Mouse (Mus musculus) kidney, postnatal 0 days (tissue): Measurements from ENCODE around the gene Gcm1. TPM values are rescaled to one million over a fixed set of nuclear protein-coding genes. Genes with fewer than 3 reads are reported as not detected.
A peak's percentile ranks its signal among the peaks of the same experiment; 100 is the strongest.

Source experiments
- ATAC-seq: fragments of 200-750 bp; cut with Nextera tagmentation; replicated peaks from 2 replicates; pipeline ENCODE4 v1.8.0; 2017; ENCODE audit warnings: low read depth, moderate number of reproducible peaks, moderate TSS enrichment, moderate library complexity; ENCODE audit not compliant: low FRiP score
- DNase-seq: peaks from one replicate; pipeline ENCODE4 v3.0.0-alpha.2; 2016; ENCODE audit warnings: low spot score
- H3K27ac ChIP-seq: fragments of 300-500 bp; sonication (generic); 2 replicates; pipeline ENCODE4 v1.5.1; 2014; ENCODE audit warnings: mild to moderate bottlenecking
- H3K27me3 ChIP-seq: fragments of 300-500 bp; sonication (generic); 2 replicates; pipeline ENCODE4 v1.6.1; 2014; ENCODE audit warnings: low read length, mixed read lengths; ENCODE audit not compliant: insufficient read depth
- H3K36me3 ChIP-seq: fragments of 300-500 bp; sonication (generic); 2 replicates; pipeline ENCODE4 v1.6.1; 2014; ENCODE audit warnings: low read length, mixed read lengths; ENCODE audit not compliant: insufficient read depth
- H3K4me1 ChIP-seq: fragments of 300-500 bp; sonication (generic); replicated peaks from 2 replicates; pipeline ENCODE4 v1.6.1; 2014; ENCODE audit warnings: antibody characterized with exemption, low read length, mixed read lengths; ENCODE audit not compliant: insufficient read depth
- H3K4me2 ChIP-seq: fragments of 300-500 bp; sonication (generic); 2 replicates; pipeline ENCODE4 v1.6.1; 2014; ENCODE audit warnings: mild to moderate bottlenecking, low read length, moderate library complexity, mixed read lengths
- H3K4me3 ChIP-seq: fragments of 300-500 bp; sonication (generic); replicated peaks from 2 replicates; pipeline ENCODE4 v1.5.1; 2014; ENCODE audit warnings: low read depth, low read length
- H3K9ac ChIP-seq: fragments of 300-500 bp; sonication (generic); 2 replicates; pipeline ENCODE4 v1.6.1; 2014; ENCODE audit warnings: low read depth, low read length
- H3K9me3 ChIP-seq: fragments of 300-500 bp; sonication (generic); replicated peaks from 2 replicates; pipeline ENCODE4 v1.6.1; 2016; ENCODE audit warnings: low read length, inconsistent platforms, mixed read lengths
- CTCF ChIP-seq: IDR thresholded peaks from 2 replicates; pipeline ENCODE4 v1.5.1; 2016; ENCODE audit warnings: antibody characterized with exemption, low read depth, mild to moderate bottlenecking, moderate library complexity
- WGBS: fragments of 180-500 bp; shearing (Covaris S2); extraction: QIAGEN DNeasy Blood & Tissue Kit; methylation state at CpG from one replicate; pipeline ENCODE4 v1.1.7; 2014; 5-methylcytosine and 5-hydroxymethylcytosine counted together
- polyA plus RNA-seq: library from polyadenylated mRNA; unstranded; fragments of >200 nt; fragmentation: Nextera tagmentation; extraction: Ambion mirVana; gene quantifications from 2 replicates; pipeline ENCODE4 v1.2.1, GENCODE M21; 2015

Gene Gcm1
- polyA plus RNA-seq, 1 experiment from 2014 or later, result 1.3 TPM

DNA sequence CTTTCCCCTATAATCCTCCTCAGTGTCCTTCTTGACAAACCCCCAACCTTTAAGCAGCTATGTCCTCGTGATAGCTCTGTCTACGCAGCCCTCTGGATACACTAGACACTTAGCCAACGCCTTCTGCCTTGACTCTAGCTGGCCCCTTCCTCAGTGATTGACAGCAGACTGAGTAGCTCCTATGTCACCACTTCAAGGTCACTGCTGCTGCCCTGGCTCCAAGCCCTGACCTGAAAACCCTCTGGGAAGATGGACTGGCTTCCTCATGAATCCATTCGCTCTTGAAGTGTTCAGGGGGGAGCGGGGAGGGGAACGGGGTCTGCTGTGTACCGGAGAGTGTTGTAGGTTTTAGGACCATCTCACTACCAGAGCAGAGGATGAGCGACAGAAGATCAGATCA, 15.9 kb upstream of the Gcm1 start:
- H3K4me2 ChIP-seq, result no peak overlapping the region
- no peak overlapping the region for H3K9ac ChIP-seq
- no peaks in the 10 kb centered on the region for H3K4me1 ChIP-seq
- DNase-seq (no peak), ATAC-seq (no peak)
- H3K36me3 ChIP-seq, result no peaks in the 10 kb centered on the region
- H3K9me3 ChIP-seq, result no peaks in the 10 kb centered on the region
- H3K27me3 ChIP-seq, result no peaks in the 10 kb centered on the region
- 88% methylated on average over 8 of the region's 8 CpGs for WGBS
- no peak for TF ChIP-seq CTCF
- no peak overlapping the region for H3K4me3 ChIP-seq
- no peak overlapping the region for H3K27ac ChIP-seq

GRCm38 (mm10) chr9:78038755-78039489, 12.8 kb upstream of the Gcm1 start:
- no peaks in the 10 kb centered on the region for H3K4me1 ChIP-seq
- no peaks in the 10 kb centered on the region for H3K9me3 ChIP-seq
- H3K36me3 ChIP-seq, result no peaks in the 10 kb centered on the region
- ATAC-seq (peak; percentile 70), DNase-seq (peak; percentile 96)
- peak; percentile 100 for TF ChIP-seq CTCF
- no peak overlapping the region for H3K4me3 ChIP-seq
- H3K27ac ChIP-seq, result no peak overlapping the region
- no peaks in the 10 kb centered on the region for H3K27me3 ChIP-seq
- WGBS, result 38% methylated on average over 18 of the region's 18 CpGs
- no peak overlapping the region for H3K9ac ChIP-seq
- no peak overlapping the region for H3K4me2 ChIP-seq

GRCm38 (mm10) chr9:78045171-78045570, 6.6 kb upstream of the Gcm1 start:
- 55% methylated on average over 6 of the region's 6 CpGs for WGBS
- TF ChIP-seq CTCF, result no peak
- H3K27ac ChIP-seq, result no peak overlapping the region; the same call in 1 of the 2 replicates
- peak; percentile 77 for DNase-seq
- no peaks in the 10 kb centered on the region for H3K9me3 ChIP-seq
- H3K4me1 ChIP-seq, result no peaks in the 10 kb centered on the region
- no peak overlapping the region for H3K4me2 ChIP-seq
- H3K4me3 ChIP-seq, result no peak overlapping the region
- no peak for ATAC-seq
- no peaks in the 10 kb centered on the region for H3K36me3 ChIP-seq
- no peaks in the 10 kb centered on the region for H3K27me3 ChIP-seq
- no peak overlapping the region for H3K9ac ChIP-seq

GRCm38 (mm10) chr9:78046755-78047154, 5.0 kb upstream of the Gcm1 start:
- 70% methylated on average over 20 of the region's 20 CpGs for WGBS
- Histone ChIP-seq H3K4me3 (no peak overlapping the region), H3K27ac (no peak overlapping the region), H3K4me2 (no peak overlapping the region), H3K4me1 (no peaks in the 10 kb centered on the region), H3K9me3 (no peaks in the 10 kb centered on the region), H3K9ac (no peak overlapping the region), H3K27me3 (no peaks in the 10 kb centered on the region), H3K36me3 (no peaks in the 10 kb centered on the region)
- no peak for ATAC-seq
- TF ChIP-seq CTCF, result no peak
- no peak for DNase-seq

GRCm38 (mm10) chr9:78050452-78050970, 1.2 kb upstream of the Gcm1 start:
- Histone ChIP-seq H3K9ac (no peak overlapping the region), H3K4me3 (no peak overlapping the region), H3K4me2 (no peak overlapping the region), H3K36me3 (no peaks in the 10 kb centered on the region), H3K27ac (no peak overlapping the region), H3K9me3 (no peaks in the 10 kb centered on the region), H3K4me1 (no peaks in the 10 kb centered on the region), H3K27me3 (no peaks in the 10 kb centered on the region)
- DNase-seq, result no peak
- WGBS, result 48% methylated on average over 5 of the region's 5 CpGs
- TF ChIP-seq CTCF, result no peak
- ATAC-seq, result no peak

DNA sequence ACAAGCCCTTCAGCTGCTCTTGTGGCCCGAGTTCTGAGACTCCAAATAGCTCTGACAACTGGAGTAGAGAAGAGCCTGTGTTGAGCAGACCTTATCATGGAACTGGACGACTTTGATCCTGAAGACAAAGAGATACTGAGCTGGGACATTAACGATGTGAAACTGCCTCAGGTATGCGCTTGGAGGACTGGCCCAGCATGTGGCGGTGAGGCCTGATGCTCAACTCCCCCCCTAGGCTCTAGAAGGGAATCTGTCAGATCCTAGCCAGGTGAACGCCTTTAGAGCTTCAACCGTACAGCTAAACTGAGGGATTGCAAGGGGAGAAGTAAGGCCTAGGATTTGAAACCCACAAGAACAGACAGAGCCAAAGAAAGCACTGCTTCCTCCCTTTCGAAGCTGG, 2.1 kb downstream of the Gcm1 start:
- DNase-seq, result no peak
- no peak overlapping the region for H3K9ac ChIP-seq
- no peak overlapping the region for H3K27ac ChIP-seq
- H3K4me3 ChIP-seq, result no peak overlapping the region
- no peaks in the 10 kb centered on the region for H3K4me1 ChIP-seq
- WGBS, result 71% methylated on average over 8 of the region's 8 CpGs
- no peaks in the 10 kb centered on the region for H3K27me3 ChIP-seq
- no peak for TF ChIP-seq CTCF
- no peaks in the 10 kb centered on the region for H3K36me3 ChIP-seq
- no peak for ATAC-seq
- no peak overlapping the region for H3K4me2 ChIP-seq
- H3K9me3 ChIP-seq, result no peaks in the 10 kb centered on the region
